Mouse (Mus musculus) heart, embryonic 11.5 days (tissue): ENCODE results near the gene Lrmda. TPM values are rescaled to one million over a fixed set of nuclear protein-coding genes. Genes with fewer than 3 reads are reported as not detected.

Experiments
- ATAC-seq: fragments of 200-750 bp; cut with Nextera tagmentation; replicated peaks from 2 replicates; pipeline ENCODE4 v1.8.0; 2017; ENCODE audit warnings: moderate library complexity; ENCODE audit not compliant: insufficient number of reproducible peaks, low FRiP score, low TSS enrichment
- H3K27ac ChIP-seq: fragments of 300-500 bp; sonication (generic); 2 replicates; pipeline ENCODE4 v1.5.1; 2014; ENCODE audit warnings: mild to moderate bottlenecking, low read depth, low read length
- H3K27me3 ChIP-seq: fragments of 300-500 bp; sonication (generic); 2 replicates; pipeline ENCODE4 v1.6.1; 2014; ENCODE audit warnings: mild to moderate bottlenecking, low read length, mixed read lengths; ENCODE audit not compliant: control insufficient read depth, insufficient read depth
- H3K36me3 ChIP-seq: fragments of 300-500 bp; sonication (generic); 2 replicates; pipeline ENCODE4 v1.6.1; 2014; ENCODE audit warnings: mild to moderate bottlenecking, low read length, moderate library complexity, mixed read lengths; ENCODE audit not compliant: control insufficient read depth, insufficient read depth
- H3K4me1 ChIP-seq: fragments of 300-500 bp; sonication (generic); 2 replicates; pipeline ENCODE4 v1.6.1; 2014; ENCODE audit warnings: low read length; ENCODE audit not compliant: control insufficient read depth, insufficient read depth
- H3K4me2 ChIP-seq: fragments of 300-500 bp; sonication (generic); 2 replicates; pipeline ENCODE4 v1.6.1; 2014; ENCODE audit warnings: mild to moderate bottlenecking, moderate library complexity
- H3K4me3 ChIP-seq: fragments of 300-500 bp; sonication (generic); 2 replicates; pipeline ENCODE4 v1.5.1; 2014; ENCODE audit warnings: low read depth, low read length
- H3K9ac ChIP-seq: fragments of 300-500 bp; sonication (generic); 2 replicates; pipeline ENCODE4 v1.6.1; 2014; ENCODE audit warnings: mild to moderate bottlenecking, low read depth, low read length, moderate library complexity
- H3K9me3 ChIP-seq: fragments of 300-500 bp; sonication (generic); replicated peaks from 2 replicates; pipeline ENCODE4 v1.6.1; 2016; ENCODE audit warnings: low read length; ENCODE audit not compliant: control insufficient read depth
- WGBS: fragments of 180-500 bp; shearing (Covaris S2); extraction: QIAGEN DNeasy Blood & Tissue Kit; methylation state at CpG from one replicate; pipeline ENCODE4 v1.1.7; 2014; ENCODE audit not compliant: insufficient replicate concordance; 5-methylcytosine and 5-hydroxymethylcytosine counted together
- polyA plus RNA-seq: library from polyadenylated mRNA; unstranded; fragments of >200 nt; fragmentation: Nextera tagmentation; extraction: Ambion mirVana; gene quantifications from 2 replicates; pipeline ENCODE4 v1.2.1, GENCODE M21; 2014

Lrmda gene
- polyA plus RNA-seq, 1 experiment from 2014 or later: 0.70 TPM

GRCm38 (mm10) chr14:22809229-22809628 lies 789.7 kb downstream of the Lrmda start:
- no peak overlapping the region for H3K4me2 ChIP-seq
- no peak overlapping the region for H3K4me3 ChIP-seq
- no peak overlapping the region for H3K27ac ChIP-seq
- peaks cover 9% of the 10 kb centered on the region; the same call in 1 of the 2 replicates for H3K4me1 ChIP-seq
- no peaks in the 10 kb centered on the region for H3K36me3 ChIP-seq
- H3K27me3 ChIP-seq: no peaks in the 10 kb centered on the region
- WGBS: 69% methylated on average over 3 of the region's 3 CpGs
- no peak for ATAC-seq
- no peak overlapping the region for H3K9ac ChIP-seq
- H3K9me3 ChIP-seq: no peaks in the 10 kb centered on the region

GRCm38 (mm10) chr14:22810531-22810930 lies 791.0 kb downstream of the Lrmda start:
- Histone ChIP-seq H3K27ac (no peak overlapping the region), H3K36me3 (no peaks in the 10 kb centered on the region), H3K9ac (no peak overlapping the region), H3K4me1 (peaks cover 9% of the 10 kb centered on the region; the same call in 1 of the 2 replicates), H3K4me2 (no peak overlapping the region), H3K9me3 (no peaks in the 10 kb centered on the region), H3K4me3 (no peak overlapping the region), H3K27me3 (no peaks in the 10 kb centered on the region)
- 66% methylated on average over 1 of the region's 1 CpGs for WGBS
- no peak for ATAC-seq

GRCm38 (mm10) chr14:22812824-22813223 lies 793.3 kb downstream of the Lrmda start:
- WGBS: 35% methylated on average over 6 of the region's 6 CpGs
- peaks cover 4% of the 10 kb centered on the region; the same call in 1 of the 2 replicates for H3K4me1 ChIP-seq
- no peaks in the 10 kb centered on the region for H3K27me3 ChIP-seq
- no peak overlapping the region for H3K4me2 ChIP-seq
- no peak overlapping the region for H3K4me3 ChIP-seq
- no peak overlapping the region for H3K9ac ChIP-seq
- no peaks in the 10 kb centered on the region for H3K9me3 ChIP-seq
- no peaks in the 10 kb centered on the region for H3K36me3 ChIP-seq
- no peak for ATAC-seq
- no peak overlapping the region for H3K27ac ChIP-seq

- no peaks in the 10 kb centered on the region for H3K9me3 ChIP-seq
- no peak for ATAC-seq
- peak overlapping the region; percentile 29 for H3K4me2 ChIP-seq
- no peak overlapping the region for H3K27ac ChIP-seq
- WGBS: 29% methylated on average over 7 of the region's 7 CpGs
- no peak overlapping the region for H3K9ac ChIP-seq
- peaks cover 4% of the 10 kb centered on the region; the same call in 1 of the 2 replicates for H3K4me1 ChIP-seq
- no peaks in the 10 kb centered on the region for H3K27me3 ChIP-seq
- no peaks in the 10 kb centered on the region for H3K36me3 ChIP-seq
- H3K4me3 ChIP-seq: no peak overlapping the region
These were observed 793.9 kb downstream of the Lrmda start for GRCm38 (mm10) chr14:22813389-22813788.

GRCm38 (mm10) chr14:22814811-22815345 lies 795.4 kb downstream of the Lrmda start:
- H3K4me1 ChIP-seq: peaks cover 4% of the 10 kb centered on the region; the same call in 1 of the 2 replicates
- H3K9ac ChIP-seq: no peak overlapping the region
- H3K36me3 ChIP-seq: no peaks in the 10 kb centered on the region
- no peak overlapping the region for H3K27ac ChIP-seq
- no peak overlapping the region for H3K4me3 ChIP-seq
- H3K4me2 ChIP-seq: no peak overlapping the region
- no peaks in the 10 kb centered on the region for H3K9me3 ChIP-seq
- ATAC-seq: no peak
- H3K27me3 ChIP-seq: no peaks in the 10 kb centered on the region
- WGBS: 66% methylated on average over 9 of the region's 9 CpGs

GRCm38 (mm10) chr14:22817346-22818201 lies 798.1 kb downstream of the Lrmda start:
- Histone ChIP-seq H3K9ac (no peak overlapping the region), H3K4me3 (no peak overlapping the region), H3K27me3 (no peaks in the 10 kb centered on the region), H3K4me2 (no peak overlapping the region), H3K9me3 (no peaks in the 10 kb centered on the region), H3K27ac (no peak overlapping the region), H3K36me3 (no peaks in the 10 kb centered on the region), H3K4me1 (peaks cover 4% of the 10 kb centered on the region; the same call in 1 of the 2 replicates)
- 59% methylated on average over 6 of the region's 6 CpGs for WGBS
- ATAC-seq: no peak

- no peak overlapping the region for H3K4me2 ChIP-seq
- ATAC-seq: no peak
- H3K9ac ChIP-seq: no peak overlapping the region
- H3K9me3 ChIP-seq: no peaks in the 10 kb centered on the region
- H3K4me1 ChIP-seq: no peaks in the 10 kb centered on the region
- H3K36me3 ChIP-seq: no peaks in the 10 kb centered on the region
- H3K27me3 ChIP-seq: no peaks in the 10 kb centered on the region
- 66% methylated on average over 3 of the region's 3 CpGs for WGBS
- no peak overlapping the region for H3K27ac ChIP-seq
- no peak overlapping the region for H3K4me3 ChIP-seq
These were observed 798.7 kb downstream of the Lrmda start for GRCm38 (mm10) chr14:22818202-22818530.

GRCm38 (mm10) chr14:22822942-22823341 lies 803.4 kb downstream of the Lrmda start:
- Histone ChIP-seq H3K9ac (no peak overlapping the region), H3K4me3 (no peak overlapping the region), H3K27me3 (no peaks in the 10 kb centered on the region), H3K27ac (no peak overlapping the region), H3K4me1 (no peaks in the 10 kb centered on the region), H3K36me3 (no peaks in the 10 kb centered on the region), H3K4me2 (no peak overlapping the region), H3K9me3 (no peaks in the 10 kb centered on the region)
- WGBS: 61% methylated on average over 3 of the region's 3 CpGs
- no peak for ATAC-seq
